Mouse (Mus musculus): ENCODE results near the gene Exoc6. TPM values are rescaled to one million over a fixed set of nuclear protein-coding genes. Genes with fewer than 3 reads are reported as not detected.
A peak's percentile ranks its signal among the peaks of the same experiment; 100 is the strongest.

Exoc6 gene
- polyA plus RNA-seq, 1 experiment from 2014 or later: 9.7 TPM

GRCm38 (mm10) chr19:37673393-37673792 lies 123.2 kb downstream of the Exoc6 start:
- H3K4me3 ChIP-seq (replicated peaks): no peak overlapping the region
- no peak overlapping the region for H3K27ac ChIP-seq
- no peaks in the 10 kb centered on the region for H3K36me3 ChIP-seq (replicated peaks)
- no peak overlapping the region for H3K4me2 ChIP-seq
- no peak for ATAC-seq (ENCODE audit: low FRiP score)
- H3K9ac ChIP-seq: no peak overlapping the region
- H3K4me1 ChIP-seq: peaks cover 4% of the 10 kb centered on the region
- H3K9me3 ChIP-seq: no peaks in the 10 kb centered on the region
- peaks cover 11% of the 10 kb centered on the region; the same call in 1 of the 2 replicates for H3K27me3 ChIP-seq
- WGBS: 61% methylated on average over 12 of the region's 12 CpGs

- H3K9me3 ChIP-seq: no peaks in the 10 kb centered on the region
- peaks cover 13% of the 10 kb centered on the region for H3K4me1 ChIP-seq
- WGBS: under 1% methylated on average over 6 of the region's 6 CpGs
- no peak within 1 kb of the TSS for H3K27ac ChIP-seq
- no peak for ATAC-seq (ENCODE audit: low FRiP score)
- no peak within 1 kb of the TSS for H3K9ac ChIP-seq
- no peak within 1 kb of the TSS for H3K4me2 ChIP-seq
- H3K4me3 ChIP-seq (replicated peaks): no peak within 1 kb of the TSS
- no peaks in the 10 kb centered on the region for H3K36me3 ChIP-seq (replicated peaks)
- H3K27me3 ChIP-seq: peaks cover 84% of the 10 kb centered on the region
These were observed 135.1 kb downstream of the Exoc6 start, which contains the start of gene Cyp26c1 for GRCm38 (mm10) chr19:37685281-37685680. Gene Cyp26c1 (plus strand): TSS chr19:37685581.

GRCm38 (mm10) chr19:37686347-37686746 lies 136.1 kb downstream of the Exoc6 start:
- Histone ChIP-seq H3K4me3 (replicated peaks) (no peak overlapping the region), H3K9ac (no peak overlapping the region), H3K4me2 (no peak overlapping the region), H3K9me3 (no peaks in the 10 kb centered on the region), H3K27ac (no peak overlapping the region), H3K36me3 (replicated peaks) (no peaks in the 10 kb centered on the region), H3K27me3 (peaks cover 95% of the 10 kb centered on the region), H3K4me1 (peaks cover 17% of the 10 kb centered on the region)
- under 1% methylated on average over 23 of the region's 23 CpGs for WGBS
- ATAC-seq (ENCODE audit: low FRiP score): no peak

GRCm38 (mm10) chr19:37686941-37687850 lies 137.0 kb downstream of the Exoc6 start:
- WGBS: 2% methylated on average over 62 of the region's 62 CpGs

GRCm38 (mm10) chr19:37689478-37689877 lies 139.3 kb downstream of the Exoc6 start:
- H3K27ac ChIP-seq: no peak overlapping the region
- peaks cover 100% of the 10 kb centered on the region for H3K27me3 ChIP-seq
- no peak overlapping the region for H3K9ac ChIP-seq
- no peaks in the 10 kb centered on the region for H3K9me3 ChIP-seq
- no peak for ATAC-seq (ENCODE audit: low FRiP score)
- WGBS: 44% methylated on average over 5 of the region's 5 CpGs
- H3K4me1 ChIP-seq: peaks cover 26% of the 10 kb centered on the region
- H3K36me3 ChIP-seq (replicated peaks): no peaks in the 10 kb centered on the region
- H3K4me2 ChIP-seq: no peak overlapping the region
- H3K4me3 ChIP-seq (replicated peaks): no peak overlapping the region

More at GRCm38 (mm10) chr19:37686941-37687850, 137.0 kb downstream of the Exoc6 start:
- Histone ChIP-seq H3K27ac (no peak overlapping the region), H3K9me3 (no peaks in the 10 kb centered on the region), H3K4me3 (replicated peaks) (no peak overlapping the region), H3K27me3 (peaks cover 98% of the 10 kb centered on the region), H3K9ac (no peak overlapping the region), H3K36me3 (replicated peaks) (no peaks in the 10 kb centered on the region), H3K4me1 (peaks cover 17% of the 10 kb centered on the region), H3K4me2 (no peak overlapping the region)
- ATAC-seq (ENCODE audit: low FRiP score): 0 out of 2 replicates have a peak, but pooled peaks have one; percentile 36

GRCm38 (mm10) chr19:37690716-37691115 lies 140.5 kb downstream of the Exoc6 start:
- ATAC-seq (ENCODE audit: low FRiP score): 0 out of 2 replicates have a peak, but pooled peaks have one; percentile 13
- no peak overlapping the region for H3K9ac ChIP-seq
- no peaks in the 10 kb centered on the region for H3K9me3 ChIP-seq
- H3K27ac ChIP-seq: no peak overlapping the region
- peak overlapping the region; percentile 33 for H3K4me2 ChIP-seq
- peak overlapping the region; percentile 21 for H3K4me3 ChIP-seq (replicated peaks)
- WGBS: 6% methylated on average over 29 of the region's 29 CpGs
- H3K27me3 ChIP-seq: peaks cover 100% of the 10 kb centered on the region
- peaks cover 21% of the 10 kb centered on the region for H3K4me1 ChIP-seq
- no peaks in the 10 kb centered on the region for H3K36me3 ChIP-seq (replicated peaks)

- peaks cover 28% of the 10 kb centered on the region for H3K4me1 ChIP-seq
- H3K9ac ChIP-seq: no peak overlapping the region
- H3K4me2 ChIP-seq: peak overlapping the region; percentile 57
- no peaks in the 10 kb centered on the region for H3K9me3 ChIP-seq
- peak overlapping the region; percentile 32 for H3K4me3 ChIP-seq (replicated peaks)
- H3K27ac ChIP-seq: no peak overlapping the region
- no peaks in the 10 kb centered on the region for H3K36me3 ChIP-seq (replicated peaks)
- peak; percentile 61; the same call in 1 of the 2 replicates for ATAC-seq (ENCODE audit: low FRiP score)
- peaks cover 100% of the 10 kb centered on the region for H3K27me3 ChIP-seq
- 1% methylated on average over 40 of the region's 40 CpGs for WGBS
These were observed 142.7 kb downstream of the Exoc6 start for GRCm38 (mm10) chr19:37692879-37693278.

- H3K36me3 ChIP-seq (replicated peaks): no peaks in the 10 kb centered on the region
- H3K9ac ChIP-seq: no peak overlapping the region
- WGBS: 22% methylated on average over 13 of the region's 13 CpGs
- no peak overlapping the region for H3K27ac ChIP-seq
- H3K4me3 ChIP-seq (replicated peaks): no peak overlapping the region
- no peak overlapping the region for H3K4me2 ChIP-seq
- H3K9me3 ChIP-seq: no peaks in the 10 kb centered on the region
- H3K27me3 ChIP-seq: peaks cover 100% of the 10 kb centered on the region
- peaks cover 41% of the 10 kb centered on the region for H3K4me1 ChIP-seq
- no peak for ATAC-seq (ENCODE audit: low FRiP score)
These were observed 144.9 kb downstream of the Exoc6 start for GRCm38 (mm10) chr19:37695146-37695545.

- no peak for ATAC-seq (ENCODE audit: low FRiP score)
- no peaks in the 10 kb centered on the region for H3K9me3 ChIP-seq
- peak overlapping the region; percentile 14 for H3K4me3 ChIP-seq (replicated peaks)
- no peak overlapping the region for H3K27ac ChIP-seq
- no peak overlapping the region for H3K9ac ChIP-seq
- no peaks in the 10 kb centered on the region for H3K36me3 ChIP-seq (replicated peaks)
- H3K4me2 ChIP-seq: peak overlapping the region; percentile 21; the same call in 1 of the 2 replicates
- peaks cover 100% of the 10 kb centered on the region for H3K27me3 ChIP-seq
- peaks cover 37% of the 10 kb centered on the region for H3K4me1 ChIP-seq
- WGBS: 3% methylated on average over 42 of the region's 42 CpGs
These were observed 145.8 kb downstream of the Exoc6 start for GRCm38 (mm10) chr19:37695762-37696602.

- H3K9me3 ChIP-seq: no peaks in the 10 kb centered on the region
- no peak overlapping the region for H3K27ac ChIP-seq
- peak overlapping the region; percentile 14 for H3K4me3 ChIP-seq (replicated peaks)
- 2% methylated on average over 22 of the region's 22 CpGs for WGBS
- peaks cover 98% of the 10 kb centered on the region for H3K27me3 ChIP-seq
- H3K9ac ChIP-seq: no peak overlapping the region
- H3K4me2 ChIP-seq: peak overlapping the region; percentile 44
- ATAC-seq (ENCODE audit: low FRiP score): no peak
- H3K36me3 ChIP-seq (replicated peaks): no peaks in the 10 kb centered on the region
- peaks cover 37% of the 10 kb centered on the region for H3K4me1 ChIP-seq
These were observed 146.6 kb downstream of the Exoc6 start for GRCm38 (mm10) chr19:37696603-37697334.

GRCm38 (mm10) chr19:37697335-37697636 lies 147.1 kb downstream of the Exoc6 start:
- WGBS: 1% methylated on average over 17 of the region's 18 CpGs
- Histone ChIP-seq H3K9ac (no peak overlapping the region), H3K9me3 (no peaks in the 10 kb centered on the region), H3K27ac (no peak overlapping the region), H3K27me3 (peaks cover 98% of the 10 kb centered on the region), H3K4me3 (replicated peaks) (peak overlapping the region; percentile 23), H3K36me3 (replicated peaks) (no peaks in the 10 kb centered on the region), H3K4me2 (peak overlapping the region; percentile 44), H3K4me1 (peaks cover 37% of the 10 kb centered on the region)
- no peak for ATAC-seq (ENCODE audit: low FRiP score)
